Mouse (Mus musculus) retina, postnatal 1 day (tissue): ENCODE measurements around the gene Rtkn2.

Experiments used
- DNase-seq: peaks from one replicate; pipeline ENCODE4 v3.0.0-alpha.2; 2012

Rtkn2 gene

GRCm38 (mm10) chr10:67998116-67998635 is 18.8 kb downstream of the Rtkn2 start:
- DNase-seq, result peak; percentile 88

DNA sequence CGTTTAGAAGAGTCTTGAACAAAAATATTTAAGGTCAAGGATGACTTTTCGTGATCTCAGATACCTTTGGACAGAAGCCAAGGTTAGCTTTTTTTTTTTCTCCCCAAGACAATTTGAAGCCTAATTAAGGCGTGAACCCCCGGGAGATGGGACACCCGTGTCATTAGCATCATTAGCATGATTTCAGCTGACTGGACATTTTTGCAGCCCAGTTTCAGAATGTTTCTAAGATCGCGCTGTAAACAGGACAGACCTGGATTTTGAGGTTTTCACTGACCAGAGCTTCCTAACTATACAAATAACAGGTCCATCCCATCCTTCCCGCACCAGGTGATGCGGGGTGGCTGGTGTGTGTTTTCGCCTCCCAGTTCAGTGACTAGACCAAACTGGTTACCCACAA is 19.8 kb downstream of the Rtkn2 start:
- no peak for DNase-seq

- DNase-seq, result no peak
Observed at GRCm38 (mm10) chr10:68001456-68001855, 22.1 kb downstream of the Rtkn2 start.

- DNase-seq, result no peak
Observed at GRCm38 (mm10) chr10:68003651-68004422, 24.5 kb downstream of the Rtkn2 start.

- DNase-seq, result no peak
Observed at GRCm38 (mm10) chr10:68005404-68005803, 26.0 kb downstream of the Rtkn2 start.

- DNase-seq, result no peak
Observed at GRCm38 (mm10) chr10:68006491-68006890, 27.1 kb downstream of the Rtkn2 start.

- no peak for DNase-seq
Observed at GRCm38 (mm10) chr10:68007103-68007502, 27.7 kb downstream of the Rtkn2 start.

DNA sequence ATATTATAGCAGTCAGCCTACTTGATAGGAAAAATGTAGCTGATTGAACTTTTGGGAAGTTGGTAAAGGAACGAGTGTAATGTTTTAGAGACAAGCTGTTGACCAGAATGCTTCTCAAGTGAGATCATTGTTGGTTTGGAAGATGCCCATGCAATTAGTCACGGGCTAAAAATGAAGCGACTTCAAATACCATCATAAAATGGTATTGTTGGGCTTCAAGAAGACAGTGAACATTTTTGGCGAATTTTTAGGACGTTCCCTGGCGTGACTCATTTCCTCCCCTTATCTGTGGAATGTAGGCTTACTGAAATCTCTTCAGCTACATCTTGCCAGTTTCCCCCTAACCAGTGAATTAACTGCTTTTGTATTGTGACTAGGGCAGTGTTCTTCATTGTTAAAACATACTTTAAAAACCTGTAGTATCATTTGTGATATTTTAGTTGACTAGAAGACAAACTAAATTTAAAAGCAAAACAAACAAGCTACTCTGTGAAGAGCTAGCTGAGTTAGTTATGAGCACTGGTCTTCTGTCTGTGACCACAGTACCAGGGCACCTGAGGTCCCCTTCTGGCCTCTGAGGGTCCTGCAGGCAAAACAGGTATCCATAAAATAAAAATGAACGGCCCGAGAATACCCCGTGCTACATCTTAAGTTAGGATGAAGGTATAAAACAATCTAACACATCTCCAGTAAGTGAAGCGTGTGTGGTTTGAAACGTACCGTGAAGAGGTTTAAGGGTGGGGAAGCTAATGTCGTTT is 29.0 kb downstream of the Rtkn2 start:
- DNase-seq, result no peak

- DNase-seq, result no peak
Observed at GRCm38 (mm10) chr10:68009301-68009700, 29.9 kb downstream of the Rtkn2 start.

GRCm38 (mm10) chr10:68009867-68010266 is 30.5 kb downstream of the Rtkn2 start:
- DNase-seq, result no peak

GRCm38 (mm10) chr10:68013137-68013536 is 33.8 kb downstream of the Rtkn2 start:
- DNase-seq, result peak; percentile 58

DNA sequence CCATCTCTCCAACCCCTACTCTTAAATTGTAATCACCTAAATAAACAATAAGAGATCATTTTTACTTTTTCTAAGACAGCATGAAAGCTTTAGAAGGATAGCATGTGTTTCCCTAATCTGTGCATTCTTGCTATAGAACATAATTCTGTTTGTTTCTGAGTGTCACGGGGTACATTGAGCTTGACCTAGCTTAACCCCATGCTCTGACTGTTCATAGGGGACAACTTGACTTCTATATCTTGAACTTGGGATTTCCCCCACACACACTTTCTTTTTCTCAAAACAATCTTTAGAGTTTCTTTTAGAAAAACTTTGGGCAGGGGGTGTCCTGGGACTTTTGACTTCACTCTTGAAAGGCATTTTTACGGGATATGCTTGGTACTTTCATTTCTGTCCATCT is 41.4 kb downstream of the Rtkn2 start:
- DNase-seq, result no peak

DNA sequence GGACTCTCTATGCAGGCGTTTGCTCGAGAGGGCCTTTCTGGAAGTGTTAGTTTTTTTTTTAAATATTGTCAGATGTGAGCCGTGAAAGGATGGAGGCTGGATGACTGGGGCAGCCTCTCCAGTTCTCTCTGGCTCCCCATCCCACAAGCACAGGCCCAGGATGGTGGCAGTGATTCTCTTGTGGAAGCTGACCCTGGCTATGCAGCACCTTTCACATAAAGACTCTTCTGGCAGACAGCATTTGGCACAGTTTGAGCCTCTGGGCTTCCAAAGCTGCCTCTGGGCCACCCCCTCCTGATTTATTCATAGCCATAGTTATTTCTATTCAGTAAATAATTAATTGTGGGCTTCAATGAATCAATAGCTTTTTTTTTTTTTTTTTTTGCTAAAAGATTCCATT is 46.3 kb downstream of the Rtkn2 start:
- DNase-seq, result no peak

- no peak for DNase-seq
Observed at GRCm38 (mm10) chr10:68028327-68029080, 49.1 kb downstream of the Rtkn2 start.

- no peak for DNase-seq
Observed at GRCm38 (mm10) chr10:68029081-68029626, 49.8 kb downstream of the Rtkn2 start.

GRCm38 (mm10) chr10:68030027-68030426 is 50.7 kb downstream of the Rtkn2 start:
- DNase-seq, result no peak

GRCm38 (mm10) chr10:68035707-68036367 is 56.5 kb downstream of the Rtkn2 start:
- no peak for DNase-seq

DNA sequence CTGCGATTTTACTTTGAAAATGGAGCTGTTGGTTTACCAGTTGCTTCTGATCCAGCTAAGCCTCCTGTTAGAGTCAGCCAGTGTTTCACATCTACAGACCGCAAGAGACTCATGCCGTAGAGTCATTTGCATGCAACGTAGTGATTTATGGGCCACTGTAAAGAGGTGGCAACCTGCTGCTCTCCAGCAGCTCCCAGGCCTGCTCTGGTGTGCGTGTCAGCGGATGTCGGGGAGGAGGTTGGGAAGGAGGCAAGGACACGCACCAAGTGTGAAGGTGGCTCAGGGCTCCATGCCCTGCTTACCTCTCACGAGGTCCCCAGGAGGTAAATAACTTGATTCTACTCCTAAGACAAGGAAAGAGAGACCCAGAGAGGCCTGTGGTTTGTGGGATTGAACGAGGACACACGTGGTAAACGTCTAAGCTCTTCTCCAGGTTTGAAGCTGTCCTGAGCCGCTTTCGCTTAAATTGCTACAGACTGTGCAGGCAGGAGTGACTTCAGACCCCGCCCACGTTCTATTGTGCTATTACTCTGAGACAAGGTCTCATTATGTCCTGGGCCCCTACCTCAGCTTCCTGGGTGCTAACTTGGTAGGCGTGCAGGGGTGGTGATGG is 57.1 kb downstream of the Rtkn2 start:
- no peak for DNase-seq

DNA sequence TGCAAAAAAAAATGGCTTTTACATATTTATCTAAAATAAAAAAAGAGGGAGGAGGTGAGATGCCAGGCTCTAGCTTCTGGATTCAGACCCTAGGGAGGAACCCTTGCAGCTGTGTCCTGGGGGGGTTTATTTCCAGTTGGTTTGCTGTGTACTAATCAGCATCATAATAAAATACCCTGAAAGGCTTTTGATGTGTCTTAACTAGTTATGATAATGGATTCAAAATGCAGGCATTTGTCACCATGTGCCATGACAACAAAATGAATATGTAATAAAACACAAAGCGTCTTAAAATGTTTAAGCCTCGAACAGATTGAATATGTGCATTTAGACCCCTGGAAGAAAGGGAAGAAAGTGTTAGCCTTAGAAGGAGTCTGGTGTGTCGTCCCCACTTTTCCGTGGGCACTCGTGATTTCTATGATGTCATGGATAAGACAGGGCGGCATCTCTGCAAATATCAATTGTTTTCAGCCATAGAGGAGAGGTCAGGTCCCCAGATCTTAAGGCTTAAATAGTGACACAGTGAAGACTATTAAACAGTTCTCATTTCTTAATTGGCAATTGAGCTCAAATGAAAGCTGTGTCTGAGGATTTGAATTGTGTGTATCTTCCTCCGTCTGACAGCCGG is 59.7 kb downstream of the Rtkn2 start:
- DNase-seq, result peak; percentile 78

GRCm38 (mm10) chr10:68039641-68040205 is 60.4 kb downstream of the Rtkn2 start:
- peak; percentile 62 for DNase-seq

DNA sequence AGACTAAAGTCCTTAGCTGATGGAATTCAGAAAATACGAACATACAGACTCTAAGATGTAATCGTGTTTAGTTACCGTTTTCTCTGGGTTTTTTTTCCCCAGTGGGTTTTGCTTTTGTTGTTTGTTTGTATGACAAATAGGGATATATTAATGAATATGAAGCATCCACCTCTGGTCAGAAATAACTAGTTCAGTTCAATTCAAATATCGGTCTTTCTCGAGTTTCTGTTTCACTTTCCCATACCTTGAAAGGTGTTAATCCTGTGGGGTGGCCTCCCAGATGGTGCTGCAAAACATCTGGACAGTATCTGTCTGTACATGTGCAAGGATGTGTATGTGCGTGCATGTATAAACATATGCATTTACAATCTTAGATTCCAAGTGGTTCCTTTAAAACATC is 61.0 kb downstream of the Rtkn2 start:
- no peak for DNase-seq
